Mouse (Mus musculus) lung, embryonic 16.5 days (tissue): ENCODE measurements around the gene Muc1. TPM values are rescaled to one million over a fixed set of nuclear protein-coding genes. Genes with fewer than 3 reads are reported as not detected.
"Not testable (repeated sequence)": the region's sequence is repeated elsewhere in the genome, so short reads cannot be mapped to it uniquely, and the experiment has no call there.

Experiments used
- ATAC-seq: fragments of 200-750 bp; cut with Nextera tagmentation; 2 replicates; pipeline ENCODE4 v1.8.0; 2017; ENCODE audit warnings: low read depth, mild to moderate bottlenecking, moderate library complexity
- H3K27ac ChIP-seq: fragments of 300-500 bp; sonication (generic); 2 replicates; pipeline ENCODE4 v1.5.1; 2014; ENCODE audit warnings: mild to moderate bottlenecking, control low read depth, low read length
- H3K27me3 ChIP-seq: fragments of 300-500 bp; sonication (generic); 2 replicates; pipeline ENCODE4 v1.6.1; 2014; ENCODE audit warnings: low read depth, low read length, mixed read lengths; ENCODE audit not compliant: control insufficient read depth, insufficient read depth
- H3K36me3 ChIP-seq: fragments of 300-500 bp; sonication (generic); 2 replicates; pipeline ENCODE4 v1.6.1; 2014; ENCODE audit warnings: low read length; ENCODE audit not compliant: control insufficient read depth, insufficient read depth
- H3K4me1 ChIP-seq: fragments of 300-500 bp; sonication (generic); replicated peaks from 2 replicates; pipeline ENCODE4 v1.6.1; 2014; ENCODE audit warnings: low read length, mixed read lengths; ENCODE audit not compliant: control insufficient read depth, insufficient read depth
- H3K4me2 ChIP-seq: fragments of 300-500 bp; sonication (generic); 2 replicates; pipeline ENCODE4 v1.6.1; 2014; ENCODE audit warnings: low read depth, low read length, control low read depth
- H3K4me3 ChIP-seq: fragments of 300-500 bp; sonication (generic); 2 replicates; pipeline ENCODE4 v1.5.1; 2014; ENCODE audit warnings: mild to moderate bottlenecking, low read length, control low read depth
- H3K9ac ChIP-seq: fragments of 300-500 bp; sonication (generic); 2 replicates; pipeline ENCODE4 v1.6.1; 2014; ENCODE audit warnings: low read length, control low read depth
- H3K9me3 ChIP-seq: fragments of 300-500 bp; sonication (generic); 2 replicates; pipeline ENCODE4 v1.6.1; 2016; ENCODE audit warnings: low read length; ENCODE audit not compliant: control insufficient read depth
- WGBS: fragments of 180-500 bp; shearing (Covaris S2); extraction: QIAGEN DNeasy Blood & Tissue Kit; methylation state at CpG from one replicate; pipeline ENCODE4 v1.1.7; 2014; 5-methylcytosine and 5-hydroxymethylcytosine counted together
- polyA plus RNA-seq: library from polyadenylated mRNA; unstranded; fragments of >200 nt; fragmentation: Nextera tagmentation; extraction: Ambion mirVana; gene quantifications from 2 replicates; pipeline ENCODE4 v1.2.1, GENCODE M21; 2015

Muc1 gene
- polyA plus RNA-seq, 1 experiment from 2014 or later: 151 TPM

- 87% methylated on average over 13 of the region's 13 CpGs for WGBS
- H3K4me1 ChIP-seq: peaks cover 9% of the 10 kb centered on the region
- no peak for ATAC-seq
- H3K9ac ChIP-seq: no peak overlapping the region
- H3K36me3 ChIP-seq: peaks cover 19% of the 10 kb centered on the region
- H3K4me2 ChIP-seq: no peak overlapping the region
- H3K9me3 ChIP-seq: no peaks in the 10 kb centered on the region
- H3K4me3 ChIP-seq: no peak overlapping the region
- H3K27ac ChIP-seq: no peak overlapping the region
- H3K27me3 ChIP-seq: no peaks in the 10 kb centered on the region
Observed at GRCm38 (mm10) chr3:89208075-89208657, 20.7 kb upstream of the Muc1 start.

DNA sequence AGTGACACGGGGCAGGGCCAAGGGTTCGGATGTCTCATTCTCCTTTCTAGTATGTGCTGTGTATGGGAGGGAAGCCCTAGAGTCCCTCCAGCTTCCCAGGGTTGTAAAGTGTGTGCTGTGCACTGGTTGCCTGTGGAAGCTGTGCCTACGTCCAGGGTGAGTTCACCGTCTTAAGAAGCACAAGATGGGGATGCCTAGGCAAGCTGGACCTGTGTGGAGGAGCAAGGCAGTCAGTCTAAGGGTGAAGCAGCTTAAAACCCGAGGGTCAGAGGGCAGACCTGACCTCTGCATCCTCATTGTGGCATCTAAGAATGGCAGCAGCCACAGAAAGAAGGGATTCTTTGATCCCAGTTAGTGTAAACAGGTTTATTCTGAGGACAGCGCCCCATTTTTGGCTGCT lies 20.1 kb upstream of the Muc1 start:
- WGBS: 82% methylated on average over 6 of the region's 6 CpGs
- H3K27me3 ChIP-seq: no peaks in the 10 kb centered on the region
- H3K36me3 ChIP-seq: peaks cover 19% of the 10 kb centered on the region
- ATAC-seq: no peak
- H3K27ac ChIP-seq: no peak overlapping the region
- H3K4me1 ChIP-seq: peaks cover 6% of the 10 kb centered on the region
- no peak overlapping the region for H3K4me3 ChIP-seq
- no peak overlapping the region for H3K9ac ChIP-seq
- H3K4me2 ChIP-seq: no peak overlapping the region
- H3K9me3 ChIP-seq: no peaks in the 10 kb centered on the region

- no peak overlapping the region for H3K4me2 ChIP-seq
- 87% methylated on average over 7 of the region's 7 CpGs for WGBS
- H3K27ac ChIP-seq: no peak overlapping the region
- ATAC-seq: no peak
- H3K4me1 ChIP-seq: peaks cover 9% of the 10 kb centered on the region
- no peak overlapping the region for H3K9ac ChIP-seq
- peaks cover 19% of the 10 kb centered on the region for H3K36me3 ChIP-seq
- H3K9me3 ChIP-seq: no peaks in the 10 kb centered on the region
- H3K4me3 ChIP-seq: no peak overlapping the region
- H3K27me3 ChIP-seq: no peaks in the 10 kb centered on the region
Observed at GRCm38 (mm10) chr3:89209731-89210130, 19.1 kb upstream of the Muc1 start.

DNA sequence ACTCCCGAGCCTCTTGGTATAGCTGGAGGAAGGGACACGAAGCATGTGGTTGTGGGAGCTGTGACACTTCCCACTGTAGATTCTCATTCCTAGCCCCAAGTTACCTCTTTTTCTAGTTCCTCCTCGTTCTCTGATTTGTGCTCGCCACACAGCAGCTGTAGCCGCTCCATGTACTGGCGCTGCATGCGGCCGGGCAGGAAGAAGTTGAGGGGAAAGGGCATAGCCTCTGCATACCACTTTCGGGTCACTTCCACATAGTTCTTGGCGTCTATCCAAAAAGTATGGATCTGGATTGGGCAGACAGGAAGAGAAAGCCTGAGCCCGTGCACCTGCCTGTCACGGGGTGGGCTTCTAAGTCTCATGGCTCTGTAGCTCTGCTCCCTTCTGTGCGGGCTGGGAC lies 18.7 kb upstream of the Muc1 start:
- H3K4me2 ChIP-seq: no peak overlapping the region
- 64% methylated on average over 13 of the region's 13 CpGs for WGBS
- H3K9ac ChIP-seq: no peak overlapping the region
- no peaks in the 10 kb centered on the region for H3K9me3 ChIP-seq
- no peak overlapping the region for H3K4me3 ChIP-seq
- ATAC-seq: no peak
- H3K27ac ChIP-seq: no peak overlapping the region
- no peaks in the 10 kb centered on the region for H3K27me3 ChIP-seq
- H3K36me3 ChIP-seq: peaks cover 19% of the 10 kb centered on the region
- H3K4me1 ChIP-seq: peaks cover 12% of the 10 kb centered on the region

DNA sequence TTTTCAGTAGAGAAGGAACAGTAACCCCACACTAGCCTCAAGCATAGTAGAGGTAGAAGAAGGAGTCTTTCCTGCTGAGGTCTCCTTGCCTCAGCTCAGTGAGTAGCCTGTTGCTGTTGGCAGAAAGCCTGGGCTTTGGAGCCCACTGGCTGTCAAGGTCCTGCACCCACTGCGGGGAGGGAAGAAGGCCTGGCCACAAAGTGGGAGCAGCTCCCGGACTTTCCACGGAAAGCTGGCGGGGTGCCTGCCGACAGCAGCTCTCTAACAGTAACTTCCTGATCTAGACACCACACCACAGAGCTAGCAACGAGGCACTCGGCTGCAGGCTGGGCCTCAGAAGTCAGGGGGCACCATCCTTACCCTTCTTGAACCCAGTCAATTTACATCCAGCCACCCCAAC lies 18.1 kb upstream of the Muc1 start:
- peaks cover 19% of the 10 kb centered on the region for H3K36me3 ChIP-seq

DNA sequence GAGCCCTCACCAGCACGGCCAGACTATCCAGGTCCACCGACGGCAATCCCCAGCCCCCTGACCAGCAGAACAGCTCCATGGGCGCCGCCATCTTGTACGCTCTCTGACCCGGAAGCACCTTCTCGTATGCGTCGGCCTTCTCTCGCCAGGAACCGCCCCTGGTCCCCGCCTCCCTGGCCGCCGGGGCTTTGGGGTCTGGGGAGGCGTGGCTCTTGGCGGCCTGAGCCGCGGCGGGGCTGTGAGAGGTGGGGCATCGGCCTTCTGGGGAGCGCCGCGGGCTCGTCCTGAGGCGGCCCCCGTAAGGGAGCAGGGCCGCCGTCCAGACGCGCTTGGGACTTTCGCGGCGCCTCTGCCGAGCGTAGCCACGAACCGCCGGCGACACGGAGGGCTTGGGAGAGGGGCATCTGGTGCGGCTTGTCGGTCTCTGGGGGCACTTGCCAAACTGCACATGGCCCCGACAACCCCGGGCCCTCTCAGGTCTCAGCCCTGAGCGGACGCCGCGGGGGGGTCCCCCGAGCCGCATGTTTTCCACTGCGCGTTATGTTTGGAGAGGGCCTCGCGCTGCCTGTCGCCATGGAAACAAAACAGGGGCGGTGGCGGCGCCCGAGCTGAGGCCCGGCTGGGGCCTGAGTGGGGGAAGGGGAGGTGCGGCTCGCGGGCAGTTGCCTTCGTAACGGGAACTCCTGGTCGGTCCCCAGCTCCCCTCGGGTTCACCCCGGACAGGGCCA lies 14.9 kb upstream of the Muc1 start:
- Histone ChIP-seq H3K9ac (peak overlapping the region; percentile 81), H3K4me3 (peak overlapping the region; percentile 65), H3K4me2 (peak overlapping the region; percentile 88), H3K27ac (peak overlapping the region; percentile 98), H3K27me3 (no peaks in the 10 kb centered on the region), H3K4me1 (peaks cover 25% of the 10 kb centered on the region), H3K9me3 (no peaks in the 10 kb centered on the region), H3K36me3 (peaks cover 6% of the 10 kb centered on the region)
- under 1% methylated on average over 69 of the region's 69 CpGs for WGBS
- ATAC-seq: peak; percentile 91

More for the DNA sequence above, 18.1 kb upstream of the Muc1 start:
- no peak for ATAC-seq
- no peak overlapping the region for H3K9ac ChIP-seq
- peaks cover 17% of the 10 kb centered on the region for H3K4me1 ChIP-seq
- no peaks in the 10 kb centered on the region for H3K9me3 ChIP-seq
- H3K4me2 ChIP-seq: no peak overlapping the region
- no peak overlapping the region for H3K27ac ChIP-seq
- 59% methylated on average over 7 of the region's 7 CpGs for WGBS
- H3K27me3 ChIP-seq: no peaks in the 10 kb centered on the region
- H3K4me3 ChIP-seq: no peak overlapping the region

- peak within 1 kb of the TSS; percentile 98 for H3K27ac ChIP-seq
- H3K4me3 ChIP-seq: peak within 1 kb of the TSS; percentile 65
- 1% methylated on average over 19 of the region's 19 CpGs for WGBS
- H3K27me3 ChIP-seq: no peaks in the 10 kb centered on the region
- peak within 1 kb of the TSS; percentile 88 for H3K4me2 ChIP-seq
- no peaks in the 10 kb centered on the region for H3K9me3 ChIP-seq
- no peak for ATAC-seq
- H3K36me3 ChIP-seq: 0 out of 2 replicates have a peak, but pooled peaks cover 3% of the 10 kb centered on the region
- peak within 1 kb of the TSS; percentile 81 for H3K9ac ChIP-seq
- H3K4me1 ChIP-seq: peaks cover 31% of the 10 kb centered on the region
Observed at GRCm38 (mm10) chr3:89214681-89215411, 14.0 kb upstream of the Muc1 start, which contains the start of gene Thbs3. Gene Thbs3, plus strand, starts transcription at chr3:89215180.

- Histone ChIP-seq H3K36me3 (0 out of 2 replicates have a peak, but pooled peaks cover 2% of the 10 kb centered on the region), H3K27me3 (no peaks in the 10 kb centered on the region), H3K9ac (peak overlapping the region; percentile 81), H3K4me2 (peak overlapping the region; percentile 88), H3K4me1 (peaks cover 32% of the 10 kb centered on the region), H3K27ac (peak overlapping the region; percentile 39; the same call in 1 of the 2 replicates), H3K4me3 (peak overlapping the region; percentile 65), H3K9me3 (no peaks in the 10 kb centered on the region)
- peak; percentile 2; the same call in 1 of the 2 replicates for ATAC-seq
- under 1% methylated on average over 6 of the region's 6 CpGs for WGBS
Observed at GRCm38 (mm10) chr3:89215853-89216252, 13.0 kb upstream of the Muc1 start.

DNA sequence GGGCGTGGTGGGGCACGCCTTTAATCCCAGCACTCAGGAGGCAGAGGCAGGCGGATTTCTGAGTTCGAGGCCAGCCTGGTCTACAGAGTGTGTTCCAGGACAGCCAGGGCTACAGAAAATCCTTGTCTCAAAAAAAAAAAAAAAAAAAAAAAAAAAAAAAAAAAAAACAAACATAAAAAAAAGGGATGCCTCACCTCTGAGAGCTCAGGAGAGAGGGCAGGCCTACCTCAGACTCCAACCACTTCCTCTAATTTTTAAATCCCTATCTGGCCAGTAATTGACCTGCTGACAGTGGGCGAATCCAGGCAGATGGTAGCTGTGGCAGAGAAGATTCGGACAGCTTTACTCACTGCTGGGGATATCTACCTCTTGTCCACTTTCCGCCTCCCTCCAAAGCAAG lies 12.4 kb upstream of the Muc1 start:
- H3K27ac ChIP-seq, H3K36me3 ChIP-seq, H3K4me3 ChIP-seq, H3K27me3 ChIP-seq, H3K9me3 ChIP-seq, H3K4me2 ChIP-seq, H3K9ac ChIP-seq, ATAC-seq: not testable (repeated sequence)
- H3K4me1 ChIP-seq: peaks cover 32% of the 10 kb centered on the region
- 66% methylated on average over 7 of the region's 7 CpGs for WGBS
